Mouse (Mus musculus): ENCODE results near the gene Maz. TPM values are rescaled to one million over a fixed set of nuclear protein-coding genes. Genes with fewer than 3 reads are reported as not detected.

The Maz gene
- total RNA-seq (2021): 10 to 100 TPM; 74.5 to 79.0 TPM
- long read RNA-seq, experiment 1, transcript Maz-201 (5 exons, 2,347 nt): major isoform, 42 of 89 reads
- long read RNA-seq, experiment 1, transcript Maz-203 (6 exons, 2,650 nt): minor isoform, 11 of 89 reads
- long read RNA-seq, experiment 1, partial matches to known transcripts: 8 of 89 reads
- long read RNA-seq, experiment 1, other reads (novel, unspliced or antisense): 27 of 89 reads
- long read RNA-seq, experiment 2, transcript Maz-201 (5 exons, 2,347 nt): major isoform, 37 of 84 reads
- long read RNA-seq, experiment 2, transcript Maz-203 (6 exons, 2,650 nt): minor isoform, 9 of 84 reads
- long read RNA-seq, experiment 2, partial matches to known transcripts: 10 of 84 reads
- long read RNA-seq, experiment 2, other reads (novel, unspliced or antisense): 28 of 84 reads

- TF ChIP-seq CTCF (IDR thresholded peaks at IDR 0.05): no peak
- H3K27ac ChIP-seq: peak within 1 kb of the TSS; percentile 98
- intact Hi-C loops (cut with DNase I): loop anchor here (5.0 to 10.0 kb wide), 4 partner anchors 75 to 272 kb away; partner anchors contain the start of gene Mapk3
- H3K4me3 ChIP-seq: peak within 1 kb of the TSS; percentile 95
- peak; percentile 99 for DNase-seq
Measured at GRCm38 (mm10) chr7:127026984-127027726, at the start of gene Maz. TSS of gene Maz (minus strand) at chr7:127027037.

- intact Hi-C loops (cut with DNase I): no loop called here
- no peak overlapping the region for H3K27ac ChIP-seq
- no peak for TF ChIP-seq CTCF (IDR thresholded peaks at IDR 0.05)
- no peak overlapping the region for H3K4me3 ChIP-seq
- DNase-seq: no peak
Measured at GRCm38 (mm10) chr7:127076188-127076587, 49.4 kb upstream of the Maz start.

GRCm38 (mm10) chr7:127073221-127073620, 46.4 kb upstream of the Maz start:
- Histone ChIP-seq H3K4me3 (no peak overlapping the region), H3K27ac (no peak overlapping the region)
- intact Hi-C loops (cut with DNase I): no loop called here
- no peak for TF ChIP-seq CTCF (IDR thresholded peaks at IDR 0.05)
- no peak for DNase-seq

GRCm38 (mm10) chr7:127070871-127071413, 44.1 kb upstream of the Maz start:
- H3K4me3 ChIP-seq: no peak overlapping the region
- TF ChIP-seq CTCF (IDR thresholded peaks at IDR 0.05): no peak
- no peak for DNase-seq
- intact Hi-C loops (cut with DNase I): no loop called here
- H3K27ac ChIP-seq: no peak overlapping the region

- no peak overlapping the region for H3K27ac ChIP-seq
- TF ChIP-seq CTCF (IDR thresholded peaks at IDR 0.05): no peak
- H3K4me3 ChIP-seq: no peak overlapping the region
- intact Hi-C loops (cut with DNase I): no loop called here
- DNase-seq: no peak
Measured at GRCm38 (mm10) chr7:127066317-127066716, 39.5 kb upstream of the Maz start.

GRCm38 (mm10) chr7:127065538-127065937, 38.7 kb upstream of the Maz start:
- no peak overlapping the region for H3K4me3 ChIP-seq
- H3K27ac ChIP-seq: no peak overlapping the region
- intact Hi-C loops (cut with DNase I): no loop called here
- no peak for TF ChIP-seq CTCF (IDR thresholded peaks at IDR 0.05)
- no peak for DNase-seq

- DNase-seq: no peak
- intact Hi-C loops (cut with DNase I): no loop called here
- no peak for TF ChIP-seq CTCF (IDR thresholded peaks at IDR 0.05)
- Histone ChIP-seq H3K27ac (no peak overlapping the region), H3K4me3 (no peak overlapping the region)
Measured at GRCm38 (mm10) chr7:127055026-127055585, 28.3 kb upstream of the Maz start.

- Histone ChIP-seq H3K27ac (peak within 1 kb of the TSS; percentile 87), H3K4me3 (peak within 1 kb of the TSS; percentile 73)
- peak; percentile 91 for DNase-seq
- no peak for TF ChIP-seq CTCF (IDR thresholded peaks at IDR 0.05)
- intact Hi-C loops (cut with DNase I): no loop called here
Measured at GRCm38 (mm10) chr7:127041851-127042672, 15.2 kb upstream of the Maz start, which contains the start of gene Kif22. TSS of gene Kif22 (minus strand) at chr7:127042471.

GRCm38 (mm10) chr7:127031244-127031643, 4.4 kb upstream of the Maz start:
- no peak overlapping the region for H3K27ac ChIP-seq
- H3K4me3 ChIP-seq: no peak overlapping the region
- TF ChIP-seq CTCF (IDR thresholded peaks at IDR 0.05): no peak
- no peak for DNase-seq
- intact Hi-C loops (cut with DNase I): no loop called here

- intact Hi-C loops (cut with DNase I): no loop called here
- H3K4me3 ChIP-seq: no peak overlapping the region
- DNase-seq: no peak
- no peak overlapping the region for H3K27ac ChIP-seq
- no peak for TF ChIP-seq CTCF (IDR thresholded peaks at IDR 0.05)
Measured at GRCm38 (mm10) chr7:127030172-127030571, 3.3 kb upstream of the Maz start.

GRCm38 (mm10) chr7:127027885-127028284, 1.0 kb upstream of the Maz start:
- H3K4me3 ChIP-seq: peak overlapping the region; percentile 95
- DNase-seq: no peak
- H3K27ac ChIP-seq: peak overlapping the region; percentile 98
- TF ChIP-seq CTCF (IDR thresholded peaks at IDR 0.05): no peak
- intact Hi-C loops (cut with DNase I): loop anchor here (5.0 to 10.0 kb wide), 4 partner anchors 74 to 273 kb away; partner anchors contain the start of gene Mapk3

GRCm38 (mm10) chr7:127026616-127026983, 237 bp downstream of the Maz start:
- TF ChIP-seq CTCF (IDR thresholded peaks at IDR 0.05): no peak
- DNase-seq: no peak
- intact Hi-C loops (cut with DNase I): loop anchor here (5.0 to 10.0 kb wide), 4 partner anchors 76 to 272 kb away; partner anchors contain the start of gene Mapk3

More at GRCm38 (mm10) chr7:127026616-127026983, 237 bp downstream of the Maz start:
- peak overlapping the region; percentile 95 for H3K4me3 ChIP-seq
- H3K27ac ChIP-seq: peak overlapping the region; percentile 98
